Mouse (Mus musculus) heart, adult 2 months (tissue): ENCODE data around the gene Slc38a8.

Experiments
- CTCF ChIP-seq: fragments of 200-600 bp; IDR thresholded peaks from 2 replicates; pipeline ENCODE4 v1.8.1; 2022; ENCODE audit warnings: antibody characterized with exemption, mild to moderate bottlenecking, moderate library complexity
- POLR2A ChIP-seq: fragments of 200-500 bp; IDR thresholded peaks from 2 replicates; pipeline ENCODE4 v1.6.1; 2011; ENCODE audit warnings: mild to moderate bottlenecking, low read depth, low read length, control low read depth; ENCODE audit not compliant: insufficient read depth

DNA sequence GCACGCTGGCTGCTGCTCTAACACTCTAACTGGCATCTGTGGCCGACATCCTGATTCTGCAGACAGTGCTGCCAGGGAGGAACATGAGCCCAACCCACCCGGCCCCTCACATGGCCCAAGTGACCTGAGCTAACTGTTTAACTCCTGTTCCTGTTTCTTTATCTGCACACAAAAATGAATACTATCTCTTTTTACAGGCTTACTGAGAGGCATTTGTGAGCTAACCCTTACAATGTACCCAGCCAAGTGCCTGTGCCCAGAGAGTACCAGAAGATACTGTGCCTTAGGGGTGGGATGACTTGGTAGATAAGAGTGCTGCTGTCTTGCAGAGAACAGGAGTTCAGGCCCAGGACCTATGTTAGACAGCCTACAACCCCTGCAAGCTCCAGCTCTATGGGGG is 13.4 kb upstream of the Slc38a8 start:
- TF ChIP-seq CTCF = no peak
- no peak for TF ChIP-seq POLR2A
